In genomic region chr9:107693433-107693987, GRCm38 (mm10) we compare ENCODE assay signal across 16 mouse cellular contexts. TPM values are rescaled to one million over a fixed set of nuclear protein-coding genes. Genes with fewer than 3 reads are reported as not detected.
DNase-seq lines count a peak whose midpoint lies in the region; ATAC-seq and TF ChIP-seq lines count a peak whose summit lies in the region.
"Had no signal": no experiment of that assay in that cellular context is flagged by ENCODE, and none has a peak within 500 bp of the region (broad histone marks: within the 10 kb centered on the region; RNA-seq: fewer than 3 reads in every experiment).

No protein-coding gene starts in this region.

- H3K4me3 ChIP-seq in heart, embryonic 10.5 days: no peak overlapping the region
- no peak overlapping the region for H3K4me3 ChIP-seq in lung, embryonic 14.5 days (ENCODE audit: low read depth, low read length)
- H3K4me3 ChIP-seq: limb, embryonic 13.5 days had no signal

- no peak overlapping the region for H3K4me2 ChIP-seq in lung, embryonic 14.5 days
- H3K4me2 ChIP-seq: limb, embryonic 13.5 days had no signal

- peak overlapping the region; percentile 13; the same call in 1 of the 2 replicates for H3K27ac ChIP-seq in heart, embryonic 10.5 days
- H3K27ac ChIP-seq in lung, embryonic 14.5 days (ENCODE audit: low read depth): no peak overlapping the region
- H3K27ac ChIP-seq: limb, embryonic 13.5 days had no signal

- TF ChIP-seq CTCF in lung, embryonic 14.5 days (IDR thresholded peaks at IDR 0.05; ENCODE audit: low read depth): peak; percentile 50

- intact Hi-C loops in gastrocnemius, postnatal 36 days (cut with DNase I): no loop called here

- no peaks in the 10 kb centered on the region for H3K27me3 ChIP-seq in heart, embryonic 10.5 days (ENCODE audit: insufficient read depth, poor library complexity, severe bottlenecking)
- H3K27me3 ChIP-seq in lung, embryonic 14.5 days (ENCODE audit: insufficient read depth, low read length): no peaks in the 10 kb centered on the region
- H3K27me3 ChIP-seq: limb, embryonic 13.5 days had no signal

- peaks cover 38% of the 10 kb centered on the region for H3K36me3 ChIP-seq in heart, embryonic 10.5 days
- H3K36me3 ChIP-seq in lung, embryonic 14.5 days (ENCODE audit: insufficient read depth): peaks cover 57% of the 10 kb centered on the region

- no peaks in the 10 kb centered on the region for H3K9me3 ChIP-seq in heart, embryonic 10.5 days
- no peaks in the 10 kb centered on the region for H3K9me3 ChIP-seq in lung, embryonic 14.5 days (ENCODE audit: low read depth, low read length)
- H3K9me3 ChIP-seq: limb, embryonic 13.5 days had no signal

- WGBS in heart, embryonic 10.5 days: 67% methylated on average over 4 of the region's 4 CpGs
- 61% methylated on average over 4 of the region's 4 CpGs for WGBS in lung, embryonic 14.5 days

- no peak for DNase-seq in heart, embryonic 10.5 days (ENCODE audit: low spot score)
- DNase-seq in heart, adult 18-20 months: no peak
- peak; percentile 52 for DNase-seq in lung, embryonic 14.5 days
- DNase-seq in lung, postnatal 10 days: no peak
- peak; percentile 24 for DNase-seq in thymus, postnatal 4 days
- DNase-seq in thymus, adult 18-20 months: no peak
- no peak for DNase-seq in gastrocnemius, postnatal 36 days
- DNase-seq: cerebellum, adult 11 months; cerebellum, postnatal 36 days; lung, adult 18-20 months had no signal

- H3K9ac ChIP-seq in lung, embryonic 14.5 days: no peak overlapping the region
- H3K9ac ChIP-seq: limb, embryonic 13.5 days had no signal

- ATAC-seq in lung, embryonic 14.5 days (ENCODE audit: insufficient read depth): no peak

- H3K4me1 ChIP-seq in heart, embryonic 10.5 days: peaks cover 60% of the 10 kb centered on the region
- peaks cover 31% of the 10 kb centered on the region for H3K4me1 ChIP-seq in lung, embryonic 14.5 days (ENCODE audit: insufficient read depth)

RNA-seq across cellular contexts. Expression of gene Gnat1, which starts 14.0 kb away (rescaled TPM):
- 1.2 and 3.2 TPM in 2 replicates for polyA plus RNA-seq in heart, embryonic 10.5 days (2016; fragmentation: Nextera tagmentation; extraction: Ambion mirVana)
- total RNA-seq in heart, adult 18-20 months (2021): not detected
- 0.72 and 0.89 TPM in 2 replicates for polyA plus RNA-seq in lung, embryonic 14.5 days (2014; fragmentation: Nextera tagmentation; extraction: Ambion mirVana)
- total RNA-seq in gastrocnemius, postnatal 36 days (2021): not detected
- total RNA-seq: granulocyte monocyte progenitor cell, adult 5-6 weeks; heart, postnatal 25 days; megakaryocyte, adult 5-6 weeks had no signal
- polyA plus RNA-seq: embryonic facial prominence, embryonic 11.5 days; spleen, adult 2 months had no signal

RNA-seq across cellular contexts. Expression of gene Sema3f, which starts 16.8 kb away (rescaled TPM):
- polyA plus RNA-seq in heart, embryonic 10.5 days (2016; fragmentation: Nextera tagmentation; extraction: Ambion mirVana): 4.7 and 13.2 TPM in 2 replicates
- total RNA-seq in heart, adult 18-20 months (2021): 10 to 100 TPM; 14.7 to 16.5 TPM
- polyA plus RNA-seq in lung, embryonic 14.5 days (2014; fragmentation: Nextera tagmentation; extraction: Ambion mirVana): 16.7 and 22.1 TPM in 2 replicates
- total RNA-seq in gastrocnemius, postnatal 36 days (2021): 1 to 10 TPM; 4.9 to 6.1 TPM
- total RNA-seq: granulocyte monocyte progenitor cell, adult 5-6 weeks; megakaryocyte, adult 5-6 weeks had no signal

RNA-seq across cellular contexts. Expression of gene Slc38a3, which starts 24.2 kb away (rescaled TPM):
- 4.2 and 4.5 TPM in 2 replicates for polyA plus RNA-seq in heart, embryonic 10.5 days (2016; fragmentation: Nextera tagmentation; extraction: Ambion mirVana)
- total RNA-seq in heart, adult 18-20 months (2021): 10 to 100 TPM; 48.3 to 61.0 TPM
- polyA plus RNA-seq in lung, embryonic 14.5 days (2014; fragmentation: Nextera tagmentation; extraction: Ambion mirVana): 3.6 and 4.8 TPM in 2 replicates
- total RNA-seq in gastrocnemius, postnatal 36 days (2021): 10 to 100 TPM; 60.6 to 81.6 TPM
- total RNA-seq: granulocyte monocyte progenitor cell, adult 5-6 weeks; megakaryocyte, adult 5-6 weeks had no signal

RNA-seq across cellular contexts. Expression of gene Gnai2, which starts 58.3 kb away (rescaled TPM):
- 359 and 404 TPM in 2 replicates for polyA plus RNA-seq in heart, embryonic 10.5 days (2016; fragmentation: Nextera tagmentation; extraction: Ambion mirVana)
- total RNA-seq in heart, adult 18-20 months (2021): 100 to 1,000 TPM; 241 to 253 TPM
- 408 and 419 TPM in 2 replicates for polyA plus RNA-seq in lung, embryonic 14.5 days (2014; fragmentation: Nextera tagmentation; extraction: Ambion mirVana)
- total RNA-seq in gastrocnemius, postnatal 36 days (2021): 10 to 100 TPM; 65.2 to 70.5 TPM

Comparison
In these comparisons a context has a peak if more than half of its experiments do, and no peak if none do; other contexts are left out.
1. DNase-seq: peak in lung, embryonic 14.5 days (single experiment) and thymus, postnatal 4 days (single experiment); none in heart, embryonic 10.5 days (single experiment), heart, adult 18-20 months (0 of 2), lung, postnatal 10 days (single experiment), thymus, adult 18-20 months (0 of 2) and gastrocnemius, postnatal 36 days (0 of 2).